Mouse (Mus musculus) liver, embryonic 16.5 days (tissue): ENCODE measurements around the gene 1700021F05Rik. TPM values are rescaled to one million over a fixed set of nuclear protein-coding genes. Genes with fewer than 3 reads are reported as not detected.

Source experiments
- ATAC-seq: fragments of 200-750 bp; cut with Nextera tagmentation; 2 replicates; pipeline ENCODE4 v1.8.0; 2017; ENCODE audit warnings: low read depth, mild to moderate bottlenecking, moderate number of reproducible peaks, moderate library complexity
- H3K27ac ChIP-seq: fragments of 300-500 bp; sonication (generic); 2 replicates; pipeline ENCODE4 v1.5.1; 2014; ENCODE audit warnings: mild to moderate bottlenecking, low read length
- H3K27me3 ChIP-seq: fragments of 300-500 bp; sonication (generic); 2 replicates; pipeline ENCODE4 v1.6.1; 2014; ENCODE audit warnings: low read depth, low read length, mixed read lengths; ENCODE audit not compliant: control insufficient read depth, insufficient read depth
- H3K36me3 ChIP-seq: fragments of 300-500 bp; sonication (generic); 2 replicates; pipeline ENCODE4 v1.6.1; 2014; ENCODE audit warnings: mild to moderate bottlenecking; ENCODE audit not compliant: control insufficient read depth, insufficient read depth
- H3K4me1 ChIP-seq: fragments of 300-500 bp; sonication (generic); 2 replicates; pipeline ENCODE4 v1.6.1; 2014; ENCODE audit warnings: low read depth, low read length, mixed read lengths; ENCODE audit not compliant: control insufficient read depth
- H3K4me2 ChIP-seq: fragments of 300-500 bp; sonication (generic); 2 replicates; pipeline ENCODE4 v1.6.1; 2014; ENCODE audit warnings: low read depth, low read length, mixed read lengths
- H3K4me3 ChIP-seq: fragments of 300-500 bp; sonication (generic); 2 replicates; pipeline ENCODE4 v1.5.1; 2014; ENCODE audit warnings: low read depth, mild to moderate bottlenecking, low read length
- H3K9ac ChIP-seq: fragments of 300-500 bp; sonication (generic); 2 replicates; pipeline ENCODE4 v1.6.1; 2014; ENCODE audit warnings: low read depth, low read length
- H3K9me3 ChIP-seq: fragments of 300-500 bp; sonication (generic); replicated peaks from 2 replicates; pipeline ENCODE4 v1.6.1; 2016; ENCODE audit warnings: low read length; ENCODE audit not compliant: control insufficient read depth
- WGBS: fragments of 180-500 bp; shearing (Covaris S2); extraction: QIAGEN DNeasy Blood & Tissue Kit; methylation state at CpG from one replicate; pipeline ENCODE4 v1.1.7; 2014; ENCODE audit not compliant: insufficient replicate concordance; 5-methylcytosine and 5-hydroxymethylcytosine counted together
- polyA plus RNA-seq: library from polyadenylated mRNA; unstranded; fragments of >200 nt; fragmentation: Nextera tagmentation; extraction: Ambion mirVana; gene quantifications from 2 replicates; pipeline ENCODE4 v1.2.1, GENCODE M21; 2015

Gene 1700021F05Rik
- polyA plus RNA-seq, 1 experiment from 2014 or later: 21.6 TPM

DNA sequence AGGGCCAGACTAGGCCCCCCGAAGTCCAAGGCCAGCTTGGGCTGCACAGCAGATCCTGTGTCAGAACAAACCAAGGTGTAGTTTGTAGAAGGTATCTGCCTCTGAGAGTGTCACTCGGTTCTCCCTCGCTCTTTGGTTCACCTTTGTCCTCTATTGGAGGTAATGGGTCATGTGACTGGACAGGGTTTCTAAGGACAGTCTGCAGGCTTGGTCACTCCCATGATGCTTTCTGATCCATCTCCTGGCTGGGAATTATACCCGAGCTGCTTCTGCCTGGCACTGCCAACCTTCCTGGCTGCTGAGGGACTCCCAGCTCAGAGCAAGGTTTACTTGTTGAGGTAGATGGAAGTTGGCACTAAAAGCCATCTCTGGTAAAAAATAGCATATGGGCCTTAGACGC lies 49.9 kb downstream of the 1700021F05Rik start:
- Histone ChIP-seq H3K27me3 (no peaks in the 10 kb centered on the region), H3K9ac (no peak overlapping the region), H3K4me2 (0 out of 2 replicates have a peak overlapping the region, but pooled peaks have one; percentile 24), H3K4me1 (peaks cover 11% of the 10 kb centered on the region), H3K4me3 (no peak overlapping the region), H3K9me3 (no peaks in the 10 kb centered on the region), H3K27ac (no peak overlapping the region), H3K36me3 (peaks cover 3% of the 10 kb centered on the region; the same call in 1 of the 2 replicates)
- WGBS: 65% methylated on average over 5 of the region's 5 CpGs
- ATAC-seq: peak; percentile 72

- H3K36me3 ChIP-seq: no peaks in the 10 kb centered on the region; the same call in 1 of the 2 replicates
- H3K4me3 ChIP-seq: no peak overlapping the region
- H3K9me3 ChIP-seq: no peaks in the 10 kb centered on the region
- WGBS: 60% methylated on average over 8 of the region's 8 CpGs
- H3K27ac ChIP-seq: peak overlapping the region; percentile 45; the same call in 1 of the 2 replicates
- no peak for ATAC-seq
- no peak overlapping the region for H3K9ac ChIP-seq
- H3K4me1 ChIP-seq: peaks cover 11% of the 10 kb centered on the region
- H3K27me3 ChIP-seq: no peaks in the 10 kb centered on the region
- H3K4me2 ChIP-seq: no peak overlapping the region
These were observed 50.8 kb downstream of the 1700021F05Rik start for GRCm38 (mm10) chr10:43490034-43490433.

- Histone ChIP-seq H3K27me3 (no peaks in the 10 kb centered on the region), H3K9me3 (no peaks in the 10 kb centered on the region), H3K4me1 (peaks cover 11% of the 10 kb centered on the region), H3K4me2 (no peak overlapping the region), H3K27ac (peak overlapping the region; percentile 45; the same call in 1 of the 2 replicates), H3K4me3 (no peak overlapping the region), H3K36me3 (no peaks in the 10 kb centered on the region; the same call in 1 of the 2 replicates), H3K9ac (no peak overlapping the region)
- WGBS: 33% methylated on average over 6 of the region's 6 CpGs
- ATAC-seq: peak; percentile 67
These were observed 51.2 kb downstream of the 1700021F05Rik start for GRCm38 (mm10) chr10:43489550-43489949.

DNA sequence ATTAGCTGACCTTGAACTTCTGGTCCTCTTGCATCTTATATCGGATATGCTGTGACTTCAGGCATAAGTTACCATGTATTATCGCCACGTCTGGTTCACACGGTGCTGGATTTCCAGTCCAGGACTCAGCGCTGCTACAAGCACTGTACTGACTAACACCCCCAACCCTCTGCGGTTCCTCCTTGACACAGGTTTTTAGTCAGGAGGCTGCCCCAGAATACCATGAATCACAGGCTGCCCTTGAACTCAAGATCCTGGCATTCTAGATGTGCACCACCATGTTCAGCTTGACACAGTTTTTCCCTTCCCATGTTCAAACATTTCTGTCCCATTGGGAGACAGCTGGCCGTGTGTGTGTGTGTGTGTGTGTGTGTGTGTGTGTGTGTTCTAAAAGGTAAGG lies 51.7 kb downstream of the 1700021F05Rik start:
- ATAC-seq: no peak
- H3K9ac ChIP-seq: no peak overlapping the region

GRCm38 (mm10) chr10:43488258-43488657 lies 52.5 kb downstream of the 1700021F05Rik start:
- Histone ChIP-seq H3K36me3 (no peaks in the 10 kb centered on the region), H3K9ac (no peak overlapping the region), H3K4me3 (no peak overlapping the region), H3K27ac (peak overlapping the region; percentile 15; the same call in 1 of the 2 replicates), H3K9me3 (no peaks in the 10 kb centered on the region), H3K27me3 (no peaks in the 10 kb centered on the region), H3K4me1 (peaks cover 11% of the 10 kb centered on the region), H3K4me2 (no peak overlapping the region)
- no peak for ATAC-seq
- WGBS: 56% methylated on average over 4 of the region's 4 CpGs

More for the DNA sequence above, 51.7 kb downstream of the 1700021F05Rik start:
- H3K27me3 ChIP-seq: no peaks in the 10 kb centered on the region
- 66% methylated on average over 7 of the region's 7 CpGs for WGBS
- no peaks in the 10 kb centered on the region for H3K36me3 ChIP-seq
- H3K4me2 ChIP-seq: no peak overlapping the region
- H3K4me3 ChIP-seq: no peak overlapping the region
- no peaks in the 10 kb centered on the region for H3K9me3 ChIP-seq
- no peak overlapping the region for H3K27ac ChIP-seq
- H3K4me1 ChIP-seq: peaks cover 11% of the 10 kb centered on the region

DNA sequence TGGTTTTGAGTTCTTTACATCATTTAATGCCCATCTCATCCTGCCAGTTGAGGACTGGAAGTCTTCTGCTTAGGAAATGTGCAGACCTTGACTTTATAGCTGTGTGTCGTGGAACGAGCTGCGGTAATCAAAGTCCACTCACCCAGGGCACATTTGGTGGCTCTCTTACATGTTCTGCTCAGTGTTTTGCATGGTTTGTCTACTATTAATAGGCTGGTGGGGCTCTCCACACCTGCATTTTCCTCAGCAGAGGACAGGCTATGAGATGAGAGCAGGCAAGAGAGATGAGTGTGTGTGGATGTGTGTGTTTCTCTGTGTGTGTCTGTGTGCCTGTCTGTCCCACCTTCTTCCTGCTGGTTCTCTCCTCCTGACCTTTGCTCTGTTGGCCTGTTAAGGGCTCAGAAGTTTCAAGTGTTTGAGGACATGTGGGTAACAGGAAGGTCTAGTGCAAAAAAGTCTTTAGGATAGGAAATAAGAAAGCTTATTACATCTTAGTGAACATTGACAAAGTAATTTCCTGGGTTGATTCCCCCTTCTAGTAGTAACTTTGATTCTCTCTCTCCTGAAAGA lies 53.3 kb downstream of the 1700021F05Rik start:
- Histone ChIP-seq H3K27ac (no peak overlapping the region), H3K9me3 (no peaks in the 10 kb centered on the region), H3K4me2 (no peak overlapping the region), H3K4me1 (peaks cover 11% of the 10 kb centered on the region), H3K27me3 (no peaks in the 10 kb centered on the region), H3K9ac (no peak overlapping the region), H3K36me3 (no peaks in the 10 kb centered on the region), H3K4me3 (no peak overlapping the region)
- no peak for ATAC-seq
- WGBS: 66% methylated on average over 3 of the region's 3 CpGs

DNA sequence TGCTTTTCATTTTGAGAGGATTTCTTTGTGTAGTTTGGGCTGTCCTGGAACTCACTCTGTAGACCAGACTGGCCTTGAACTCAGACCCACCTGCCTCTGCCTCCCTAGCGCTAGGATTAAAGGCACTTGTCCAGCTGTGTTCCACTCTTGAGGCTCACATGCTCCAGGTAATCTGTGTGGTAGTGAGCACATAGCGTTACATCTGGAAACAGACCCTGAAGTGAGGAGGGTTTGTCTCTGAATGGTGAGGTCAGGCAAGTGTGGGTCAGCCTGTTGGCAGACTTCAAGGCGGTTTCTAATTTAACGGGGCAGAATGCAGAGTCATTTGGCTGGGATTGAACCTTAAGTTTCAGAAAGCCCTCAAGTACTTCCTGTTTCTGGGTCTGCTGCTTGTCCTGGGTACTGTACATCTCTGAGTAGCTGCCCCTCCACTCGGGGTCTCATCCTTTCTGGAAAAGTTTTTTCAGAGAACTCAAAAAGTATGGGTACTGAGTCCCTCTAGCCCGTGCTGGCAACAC lies 55.0 kb downstream of the 1700021F05Rik start:
- Histone ChIP-seq H3K36me3 (no peaks in the 10 kb centered on the region), H3K27me3 (no peaks in the 10 kb centered on the region), H3K9ac (no peak overlapping the region), H3K4me2 (no peak overlapping the region), H3K9me3 (no peaks in the 10 kb centered on the region), H3K4me3 (no peak overlapping the region), H3K27ac (no peak overlapping the region), H3K4me1 (peaks cover 16% of the 10 kb centered on the region)
- 56% methylated on average over 6 of the region's 6 CpGs for WGBS
- no peak for ATAC-seq

- no peak overlapping the region for H3K9ac ChIP-seq
- 60% methylated on average over 9 of the region's 9 CpGs for WGBS
- H3K27me3 ChIP-seq: peaks cover 1% of the 10 kb centered on the region; the same call in 1 of the 2 replicates
- H3K9me3 ChIP-seq: no peaks in the 10 kb centered on the region
- 0 out of 2 replicates have a peak overlapping the region, but pooled peaks have one; percentile 37 for H3K27ac ChIP-seq
- peaks cover 17% of the 10 kb centered on the region for H3K4me1 ChIP-seq
- H3K36me3 ChIP-seq: no peaks in the 10 kb centered on the region
- no peak overlapping the region for H3K4me3 ChIP-seq
- no peak overlapping the region for H3K4me2 ChIP-seq
- ATAC-seq: no peak
These were observed 57.3 kb downstream of the 1700021F05Rik start for GRCm38 (mm10) chr10:43483426-43483995.

DNA sequence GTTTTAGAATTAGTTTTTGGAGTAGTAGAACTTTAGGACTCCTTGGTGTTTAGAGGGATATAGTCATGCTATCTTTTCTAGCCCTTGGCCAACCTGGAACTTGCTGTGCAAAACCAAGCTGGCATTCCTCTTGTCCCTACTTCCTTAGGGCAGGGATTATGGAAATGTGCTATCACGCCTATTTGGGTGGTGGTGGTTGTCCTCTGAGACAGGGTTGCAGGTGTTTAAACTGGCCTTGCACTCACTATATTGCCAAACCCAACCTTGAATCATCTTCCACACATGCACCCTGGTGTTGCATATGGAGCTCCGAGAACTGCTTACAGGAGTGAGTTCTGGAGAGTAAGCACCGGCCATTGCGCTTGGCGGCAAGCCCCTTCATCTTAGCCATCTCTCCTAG lies 58.8 kb downstream of the 1700021F05Rik start:
- no peak overlapping the region for H3K4me2 ChIP-seq
- H3K9ac ChIP-seq: no peak overlapping the region
- no peaks in the 10 kb centered on the region for H3K9me3 ChIP-seq
- peaks cover 7% of the 10 kb centered on the region; the same call in 1 of the 2 replicates for H3K27me3 ChIP-seq
- H3K4me3 ChIP-seq: no peak overlapping the region
- H3K4me1 ChIP-seq: peaks cover 20% of the 10 kb centered on the region
- WGBS: 82% methylated on average over 5 of the region's 5 CpGs
- no peaks in the 10 kb centered on the region for H3K36me3 ChIP-seq
- no peak overlapping the region for H3K27ac ChIP-seq
- ATAC-seq: no peak
